Mouse (Mus musculus) E14TG2a.4 (cell line): ENCODE measurements around the gene Ino80.

ENCODE experiments used
- CTCF ChIP-seq: conservative IDR thresholded peaks from 2 replicates; pipeline ENCODE4 v1.5.1; 2014; ENCODE audit warnings: low read length
- NANOG ChIP-seq: IDR thresholded peaks from 2 replicates; pipeline ENCODE4 v1.6.1; 2014; ENCODE audit warnings: borderline replicate concordance, low read length, mixed read lengths

DNA sequence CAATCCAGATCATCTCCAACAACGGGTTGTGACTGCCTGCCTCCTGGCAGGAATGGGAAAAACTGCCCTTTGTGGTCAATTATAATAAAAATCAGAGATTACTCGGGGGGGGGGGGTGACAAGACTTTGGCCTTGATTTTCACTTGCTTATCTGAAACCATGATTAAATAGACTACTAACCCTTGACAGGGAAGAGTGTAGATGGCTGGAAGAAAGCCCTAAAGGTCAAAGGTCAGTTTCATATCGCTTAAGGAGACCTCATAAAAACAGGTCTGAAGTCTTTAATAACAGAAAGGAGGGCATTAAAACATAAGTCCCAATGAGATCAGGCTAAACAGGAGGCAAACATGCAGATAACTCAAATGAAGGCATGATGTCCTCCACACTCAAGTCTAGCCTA, 110.1 kb downstream of the Ino80 start:
- TF ChIP-seq CTCF: no peak
- TF ChIP-seq NANOG: no peak
